Mouse (Mus musculus) bone marrow macrophage, adult 2 months (primary cell): Measurements from ENCODE around the gene Col6a1.

Source experiments
- CTCF ChIP-seq: IDR thresholded peaks from 2 replicates; pipeline ENCODE4 v1.5.1; 2012; ENCODE audit warnings: low read depth, mild to moderate bottlenecking, low read length, moderate library complexity
- POLR2A ChIP-seq: IDR thresholded peaks from 2 replicates; pipeline ENCODE4 v1.6.1; 2012; ENCODE audit warnings: mild to moderate bottlenecking, low read depth, low read length, borderline replicate concordance

DNA sequence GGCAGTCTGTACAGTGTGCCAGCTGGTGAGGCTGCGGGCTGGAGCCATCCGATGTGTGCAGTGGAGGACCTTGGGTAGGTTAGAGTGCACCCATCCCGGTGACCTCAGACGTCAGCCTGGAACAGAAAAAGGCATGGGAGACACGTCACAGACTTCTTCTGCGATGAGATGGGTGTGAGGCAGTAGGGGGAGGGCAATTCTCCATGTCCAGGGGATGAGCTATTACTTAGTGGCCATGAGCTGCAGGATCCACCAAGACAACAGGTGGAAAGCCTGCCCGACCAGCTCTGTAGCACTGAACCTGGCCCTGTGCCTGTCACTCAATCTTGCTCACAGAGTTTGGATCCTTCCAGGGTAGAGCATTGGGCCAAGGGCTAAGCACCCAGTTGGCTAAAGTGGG is 36.4 kb upstream of the Col6a1 start:
- TF ChIP-seq POLR2A, result no peak
- TF ChIP-seq CTCF, result no peak
